Mouse (Mus musculus) CH12.LX (cell line): ENCODE results near the gene Ghr. TPM values are rescaled to one million over a fixed set of nuclear protein-coding genes. Genes with fewer than 3 reads are reported as not detected.

Experiments used
- DNase-seq: peaks from one replicate; pipeline ENCODE4 v3.0.0-alpha.2; 2013; ENCODE audit errors: extremely low read depth
- H3K27ac ChIP-seq: 2 replicates; pipeline ENCODE4 v1.5.1; 2012; ENCODE audit warnings: low read depth, mild to moderate bottlenecking, control low read depth, moderate library complexity; ENCODE audit not compliant: insufficient read depth
- H3K27me3 ChIP-seq: replicated peaks from 2 replicates; pipeline ENCODE3; 2012; ENCODE audit warnings: inconsistent platforms
- H3K36me3 ChIP-seq, 2 experiments: replicated peaks in 1 of 2; 2 replicates each; pipeline versions ENCODE3 to v1.6.1; 2012; ENCODE audit warnings: inconsistent platforms in 1 of 2, low read length in 1 of 2, mild to moderate bottlenecking in 1 of 2, mixed read lengths in 1 of 2, moderate library complexity in 1 of 2; ENCODE audit not compliant: control insufficient read depth in 1 of 2, insufficient read depth in 1 of 2
- H3K4me1 ChIP-seq, 2 experiments: 2 replicates each; pipeline ENCODE4 v1.6.1; 2012; ENCODE audit warnings: inconsistent platforms in 1 of 2, moderate library complexity in 1 of 2; ENCODE audit not compliant: insufficient read depth in 2 of 2, control insufficient read depth in 1 of 2
- H3K4me2 ChIP-seq: 2 replicates; pipeline ENCODE4 v1.6.1; 2012; ENCODE audit warnings: low read depth, mild to moderate bottlenecking, control low read depth; ENCODE audit not compliant: poor library complexity, insufficient read depth, severe bottlenecking
- H3K4me3 ChIP-seq, 3 experiments: fragments of 150-350 bp in 1 of 3; sonication (generic) in 1 of 3; replicated peaks in 1 of 3; 2 replicates each; pipeline versions ENCODE3 to v1.5.1; 2011 to 2012; ENCODE audit warnings: low read depth in 2 of 3, low read length in 2 of 3, mild to moderate bottlenecking in 2 of 3, moderate library complexity in 2 of 3, control low read depth in 1 of 3, improper control_type of control experiment in 1 of 3, inconsistent platforms in 1 of 3, mixed read lengths in 1 of 3; ENCODE audit not compliant: poor library complexity in 1 of 3
- H3K79me2 ChIP-seq: replicated peaks from 2 replicates; pipeline ENCODE4 v1.6.1; 2012; ENCODE audit warnings: mild to moderate bottlenecking, moderate library complexity; ENCODE audit not compliant: control insufficient read depth, poor library complexity, insufficient read depth, severe bottlenecking; ENCODE audit errors: extremely low read depth
- H3K9ac ChIP-seq: 2 replicates; pipeline ENCODE4 v1.6.1; 2012; ENCODE audit warnings: low read depth, mild to moderate bottlenecking, control low read depth, moderate library complexity; ENCODE audit not compliant: insufficient read depth
- H3K9me3 ChIP-seq: replicated peaks from 2 replicates; pipeline ENCODE3; 2012; ENCODE audit warnings: low read length, inconsistent platforms, mixed read lengths
- BHLHE40 ChIP-seq: IDR thresholded peaks from 2 replicates; pipeline ENCODE4 v1.6.1; 2011; ENCODE audit warnings: mild to moderate bottlenecking, low read depth, low read length, improper control_type of control experiment
- CHD1 ChIP-seq: IDR thresholded peaks from 2 replicates; pipeline ENCODE4 v1.6.1; 2012; ENCODE audit warnings: low read depth, low read length, improper control_type of control experiment, inconsistent platforms
- E2F4 ChIP-seq: IDR thresholded peaks from 2 replicates; pipeline ENCODE4 v1.6.1; 2011; ENCODE audit warnings: low read depth, low read length, improper control_type of control experiment; ENCODE audit not compliant: insufficient replicate concordance
- EP300 ChIP-seq: IDR thresholded peaks from 2 replicates; pipeline ENCODE4 v1.6.1; 2011; ENCODE audit warnings: low read length, improper control_type of control experiment
- ETS1 ChIP-seq: conservative IDR thresholded peaks from 2 replicates; pipeline ENCODE4 v1.6.1; 2012; ENCODE audit warnings: low read depth, mild to moderate bottlenecking, inconsistent platforms, low read length, improper control_type of control experiment, moderate library complexity
- GABPA ChIP-seq: IDR thresholded peaks from 2 replicates; pipeline ENCODE4 v1.6.1; 2012; ENCODE audit warnings: low read depth, low read length, improper control_type of control experiment, inconsistent platforms; ENCODE audit not compliant: insufficient replicate concordance
- IRF4 ChIP-seq: IDR thresholded peaks from 2 replicates; pipeline ENCODE4 v1.6.1; 2014; ENCODE audit warnings: low read depth, mild to moderate bottlenecking, inconsistent platforms, low read length, improper control_type of control experiment
- JUND ChIP-seq: conservative IDR thresholded peaks from 2 replicates; pipeline ENCODE4 v1.6.1; 2011; ENCODE audit warnings: low read depth, low read length, improper control_type of control experiment
- MAX ChIP-seq: IDR thresholded peaks from 2 replicates; pipeline ENCODE4 v1.6.1; 2011; ENCODE audit warnings: low read length, improper control_type of control experiment
- MXI1 ChIP-seq: IDR thresholded peaks from 2 replicates; pipeline ENCODE4 v1.6.1; 2011; ENCODE audit warnings: mild to moderate bottlenecking, low read depth, low read length, improper control_type of control experiment
- NRF1 ChIP-seq: IDR thresholded peaks from 2 replicates; pipeline ENCODE4 v1.6.1; 2014; ENCODE audit warnings: low read depth, mild to moderate bottlenecking, inconsistent platforms, low read length, improper control_type of control experiment, moderate library complexity
- POLR2AphosphoS2 ChIP-seq: IDR thresholded peaks from 2 replicates; pipeline ENCODE4 v1.6.1; 2011; ENCODE audit warnings: low read depth, low read length, improper control_type of control experiment
- RAD21 ChIP-seq: IDR thresholded peaks from 2 replicates; pipeline ENCODE4 v1.6.1; 2011; ENCODE audit warnings: low read depth, mild to moderate bottlenecking, low read length, improper control_type of control experiment, moderate library complexity
- RCOR1 ChIP-seq: conservative IDR thresholded peaks from 2 replicates; pipeline ENCODE4 v1.6.1; 2012; ENCODE audit warnings: low read depth, mild to moderate bottlenecking, inconsistent platforms, low read length, improper control_type of control experiment
- SMC3 ChIP-seq: IDR thresholded peaks from 2 replicates; pipeline ENCODE4 v1.6.1; 2011; ENCODE audit warnings: low read depth, low read length, improper control_type of control experiment
- TBP ChIP-seq: conservative IDR thresholded peaks from 2 replicates; pipeline ENCODE4 v1.6.1; 2011; ENCODE audit warnings: low read depth, low read length, improper control_type of control experiment
- UBTF ChIP-seq: IDR thresholded peaks from 2 replicates; pipeline ENCODE4 v1.6.1; 2012; ENCODE audit warnings: low read depth, mild to moderate bottlenecking, inconsistent platforms, low read length, improper control_type of control experiment, moderate library complexity
- USF1 ChIP-seq: IDR thresholded peaks from 2 replicates; pipeline ENCODE4 v1.6.1; 2014; ENCODE audit warnings: low read depth, mild to moderate bottlenecking, inconsistent platforms, low read length, improper control_type of control experiment
- ZC3H11A ChIP-seq: IDR thresholded peaks from 2 replicates; pipeline ENCODE4 v1.6.1; 2012; ENCODE audit warnings: low read depth, mild to moderate bottlenecking, inconsistent platforms, low read length, improper control_type of control experiment
- ZKSCAN1 ChIP-seq: IDR thresholded peaks from 2 replicates; pipeline ENCODE4 v1.6.1; 2012; ENCODE audit warnings: low read depth, inconsistent platforms, low read length, improper control_type of control experiment, borderline replicate concordance
- ZMIZ1 ChIP-seq: IDR thresholded peaks from 2 replicates; pipeline ENCODE4 v1.6.1; 2012; ENCODE audit warnings: low read depth, mild to moderate bottlenecking, inconsistent platforms, low read length, improper control_type of control experiment
- ZNF384 ChIP-seq: IDR thresholded peaks from 2 replicates; pipeline ENCODE4 v1.6.1; 2012; ENCODE audit warnings: low read depth, low read length, improper control_type of control experiment, inconsistent platforms
- dilution Hi-C: fragments of 300-500 bp; cut with MboI; formaldehyde crosslinking; loops from 2 replicates; pipeline ENCODE4 v1.14.3; 2020; ENCODE audit warnings: low sequenced_read_pairs; ENCODE audit not compliant: extremely low pct_unique_long_range_greater_than_20kb, extremely low pct_ligation_motif_present
- in situ Hi-C: fragments of 300-500 bp; cut with MboI; formaldehyde crosslinking; loops from 3 replicates; pipeline ENCODE4 v1.14.3; 2019; ENCODE audit warnings: low sequenced_read_pairs, low pct_ligation_motif_present, low pct_unique_long_range_greater_than_20kb, mixed read lengths
- polyA plus RNA-seq: library from polyadenylated mRNA; unstranded; fragments of >175 nt; gene quantifications from 2 replicates; pipeline ENCODE4 v1.2.1, GENCODE M21; 2012; ENCODE audit warnings: low read depth; ENCODE audit not compliant: insufficient read length
- total RNA-seq, 2 experiments: library from RNA; depleted of rRNA; stranded (reverse); fragments of 300-350 nt in 1 of 2; fragments of >200 nt in 1 of 2; gene quantifications; 2 replicates each; pipeline ENCODE4 v1.2.3; 2012 to 2014

The Ghr gene
- total and polyA plus RNA-seq, 3 experiments, result 0.42 to 1.7 (median 0.89) TPM

GRCm38 (mm10) chr15:3620368-3620767 is 37.1 kb upstream of the Ghr start:
- H3K4me1 ChIP-seq, result peaks cover 0 to 3% of the 10 kb centered on the region in 2 experiments; a peak in 1 of 4 replicates
- no peak for DNase-seq
- in situ Hi-C loops, result no loop called here

GRCm38 (mm10) chr15:3618311-3618710 is 35.0 kb upstream of the Ghr start:
- no peaks in the 10 kb centered on the region for H3K79me2 ChIP-seq
- H3K27me3 ChIP-seq, result no peaks in the 10 kb centered on the region
- peak overlapping the region; percentile 57 to 59 (median 59) for H3K4me3 ChIP-seq
- H3K27ac ChIP-seq, result no peak overlapping the region
- DNase-seq, result peak; percentile 0
- no peaks in the 10 kb centered on the region for H3K36me3 ChIP-seq
- TF ChIP-seq ZC3H11A (no peak), IRF4 (no peak), MXI1 (no peak), RAD21 (no peak), MAX (no peak), BHLHE40 (no peak), ZKSCAN1 (no peak), ETS1 (no peak)
- no peaks in the 10 kb centered on the region for H3K9me3 ChIP-seq
- in situ Hi-C loops, result no loop called here
- dilution Hi-C loops, result no loop called here
- H3K4me2 ChIP-seq, result peak overlapping the region; percentile 86; the same call in 1 of the 2 replicates
- peaks cover 0 to 3% of the 10 kb centered on the region in 2 experiments; a peak in 1 of 4 replicates for H3K4me1 ChIP-seq
- H3K9ac ChIP-seq, result peak overlapping the region; percentile 69

More at GRCm38 (mm10) chr15:3620368-3620767, 37.1 kb upstream of the Ghr start:
- Histone ChIP-seq H3K79me2 (no peaks in the 10 kb centered on the region), H3K4me3 (no peak overlapping the region), H3K27me3 (no peaks in the 10 kb centered on the region), H3K9me3 (no peaks in the 10 kb centered on the region), H3K27ac (no peak overlapping the region), H3K36me3 (no peaks in the 10 kb centered on the region), H3K9ac (no peak overlapping the region), H3K4me2 (no peak overlapping the region)
- TF ChIP-seq JUND (no peak), UBTF (no peak), ZMIZ1 (no peak), E2F4 (no peak), TBP (no peak), GABPA (no peak), ZNF384 (no peak), NRF1 (no peak), ETS1 (no peak), IRF4 (no peak), CHD1 (no peak), RAD21 (no peak), POLR2AphosphoS2 (no peak), USF1 (no peak), SMC3 (no peak), RCOR1 (no peak), ZKSCAN1 (no peak), MAX (no peak), EP300 (no peak), ZC3H11A (no peak)
- dilution Hi-C loops, result no loop called here
